ENCODE assay signal across 30 mouse cellular contexts in genomic region chr5:135918059-135918437, GRCm38 (mm10). TPM values are rescaled to one million over a fixed set of nuclear protein-coding genes. Genes with fewer than 3 reads are reported as not detected.
DNase-seq lines count a peak whose midpoint lies in the region; ATAC-seq and TF ChIP-seq lines count a peak whose summit lies in the region.
"Had no signal": no experiment of that assay in that cellular context is flagged by ENCODE, and none has a peak within 500 bp of the region (broad histone marks: within the 10 kb centered on the region; RNA-seq: fewer than 3 reads in every experiment).

No protein-coding gene starts in this region.

- H3K27ac ChIP-seq in midbrain, embryonic 13.5 days: no peak overlapping the region
- no peak overlapping the region for H3K27ac ChIP-seq in midbrain, embryonic 14.5 days (replicated peaks; ENCODE audit: low read depth, low read length)
- H3K27ac ChIP-seq: forebrain, embryonic 12.5 days; heart, embryonic 10.5 days; hindbrain, embryonic 13.5 days; liver, embryonic 12.5 days; neural tube, embryonic 13.5 days had no signal

- H3ac ChIP-seq in myocyte (ENCODE audit: control insufficient read depth, insufficient read length): no peak overlapping the region

- no peak for DNase-seq in midbrain, embryonic 14.5 days
- DNase-seq in ZHBTc4 (ENCODE audit: low read depth, low spot score): peak; percentile 62
- DNase-seq in adrenal gland, adult 2 months: no peak
- DNase-seq: cerebellum, adult 11-12 months; cerebellum, postnatal 10 days; forebrain, postnatal 0 days; gastrocnemius, postnatal 25 days; heart, adult 11 months; heart, postnatal 4 days; kidney, adult 11 months; kidney, postnatal 25 days; lung, adult 18-20 months; lung, postnatal 4 days; right cerebral cortex, postnatal 4 days had no signal

- H3K9ac ChIP-seq in midbrain, embryonic 13.5 days (replicated peaks): no peak overlapping the region
- H3K9ac ChIP-seq in midbrain, embryonic 14.5 days (replicated peaks; ENCODE audit: low read length): no peak overlapping the region
- H3K9ac ChIP-seq: forebrain, embryonic 12.5 days; forebrain, postnatal 0 days; heart, embryonic 15.5 days; hindbrain, embryonic 13.5 days; liver, embryonic 12.5 days; neural tube, embryonic 13.5 days had no signal

- no peak overlapping the region for H3K4me3 ChIP-seq in midbrain, embryonic 13.5 days (replicated peaks)
- H3K4me3 ChIP-seq in midbrain, embryonic 14.5 days (replicated peaks; ENCODE audit: low read depth, low read length): no peak overlapping the region
- H3K4me3 ChIP-seq in myocyte: no peak overlapping the region
- H3K4me3 ChIP-seq: erythroblast, embryonic 14.5 days; forebrain, embryonic 12.5 days; heart, embryonic 10.5 days; heart, embryonic 15.5 days; hindbrain, embryonic 13.5 days; liver, embryonic 12.5 days; neural tube, embryonic 13.5 days had no signal

- H3K36me3 ChIP-seq in midbrain, embryonic 13.5 days: peaks cover 95% of the 10 kb centered on the region
- peaks cover 87% of the 10 kb centered on the region for H3K36me3 ChIP-seq in midbrain, embryonic 14.5 days (ENCODE audit: control insufficient read depth, insufficient read depth, low read length)
- H3K36me3 ChIP-seq in myocyte (ENCODE audit: control insufficient read depth, insufficient read depth): peaks cover 38% of the 10 kb centered on the region

- 0 out of 2 replicates have a peak, but pooled peaks have one; percentile 43 for ATAC-seq in midbrain, embryonic 13.5 days
- ATAC-seq in midbrain, embryonic 14.5 days (ENCODE audit: low FRiP score, low TSS enrichment): no peak
- ATAC-seq in erythroid progenitor cell, adult 5-6 weeks (replicated peaks; ENCODE audit: low FRiP score, poor library complexity, severe bottlenecking): no peak
- ATAC-seq: activated CD4-positive, CD25-positive, alpha-beta regulatory T cell, adult 4 months; forebrain, postnatal 0 days; liver, embryonic 12.5 days; lung, postnatal 0 days; midbrain, embryonic 16.5 days; Patski had no signal

- no peak overlapping the region for H3K4me2 ChIP-seq in midbrain, embryonic 13.5 days (replicated peaks)
- no peak overlapping the region for H3K4me2 ChIP-seq in midbrain, embryonic 14.5 days (ENCODE audit: low read length)
- peak overlapping the region; percentile 8 for H3K4me2 ChIP-seq in myocyte (ENCODE audit: low read depth)
- H3K4me2 ChIP-seq: forebrain, embryonic 12.5 days; heart, embryonic 15.5 days; hindbrain, embryonic 13.5 days; liver, embryonic 12.5 days; neural tube, embryonic 13.5 days had no signal

- peaks cover 14% of the 10 kb centered on the region; the same call in 1 of the 2 replicates for H3K4me1 ChIP-seq in midbrain, embryonic 13.5 days (replicated peaks)
- 0 out of 2 replicates have a peak, but pooled peaks cover 5% of the 10 kb centered on the region for H3K4me1 ChIP-seq in midbrain, embryonic 14.5 days (ENCODE audit: control insufficient read depth, insufficient read depth, low read length)
- H3K4me1 ChIP-seq: forebrain, embryonic 12.5 days had no signal

- 93% methylated on average over 5 of the region's 5 CpGs for WGBS in midbrain, embryonic 13.5 days
- 95% methylated on average over 5 of the region's 5 CpGs for WGBS in midbrain, embryonic 14.5 days

- H3K9me3 ChIP-seq in midbrain, embryonic 13.5 days: no peaks in the 10 kb centered on the region
- no peaks in the 10 kb centered on the region for H3K9me3 ChIP-seq in midbrain, embryonic 14.5 days (ENCODE audit: control insufficient read depth, low read length)
- H3K9me3 ChIP-seq: forebrain, embryonic 12.5 days; G1E; heart, embryonic 10.5 days; heart, embryonic 15.5 days; hindbrain, embryonic 13.5 days; liver, embryonic 12.5 days; neural tube, embryonic 13.5 days had no signal

- peaks cover 99% of the 10 kb centered on the region for H3K79me2 ChIP-seq in myocyte (ENCODE audit: control insufficient read depth, insufficient read depth)

- no peaks in the 10 kb centered on the region for H3K27me3 ChIP-seq in midbrain, embryonic 13.5 days
- no peaks in the 10 kb centered on the region for H3K27me3 ChIP-seq in midbrain, embryonic 14.5 days (ENCODE audit: control insufficient read depth, insufficient read depth, low read length)
- H3K27me3 ChIP-seq in myocyte (ENCODE audit: control insufficient read depth, insufficient read depth, insufficient read length): no peaks in the 10 kb centered on the region
- H3K27me3 ChIP-seq: CH12.LX; forebrain, embryonic 12.5 days; heart, embryonic 15.5 days; hindbrain, embryonic 13.5 days; liver, embryonic 12.5 days; neural tube, embryonic 13.5 days; Patski had no signal

- no peak for TF ChIP-seq POLR2A in myocyte (IDR thresholded peaks at IDR 0.05; ENCODE audit: insufficient read length, low read depth)

TF ChIP-seq in myocyte, 11 proteins besides CTCF, POLR2A, EP300 and RAD21:
- peak; percentile 42 for TF ChIP-seq POLR2AphosphoS2 (IDR thresholded peaks at IDR 0.05; ENCODE audit: insufficient read length, low read depth)
- TF ChIP-seq CEBPB (IDR thresholded peaks at IDR 0.05; ENCODE audit: insufficient read depth, poor library complexity, severe bottlenecking): no peak
- TF ChIP-seq E2F4 (IDR thresholded peaks at IDR 0.05; ENCODE audit: insufficient read depth): no peak
- no peak for TF ChIP-seq MAX (IDR thresholded peaks at IDR 0.05; ENCODE audit: low read depth)
- TF ChIP-seq MYOD1 (IDR thresholded peaks at IDR 0.05; ENCODE audit: control insufficient read depth in 1 of 3, insufficient read length in 2 of 3, low read depth in 2 of 3): peak; percentile 35 to 95 (median 80)
- peak; percentile 36 for TF ChIP-seq TCF3 (IDR thresholded peaks at IDR 0.05; ENCODE audit: insufficient read length, low read depth)
- no peak for TF ChIP-seq USF1 (IDR thresholded peaks at IDR 0.05; ENCODE audit: low read depth)
- TF ChIP-seq SRF (IDR thresholded peaks at IDR 0.05; ENCODE audit: control insufficient read depth, insufficient read length, low read depth): no peak
- TF ChIP-seq REST (IDR thresholded peaks at IDR 0.05; ENCODE audit: insufficient read depth, insufficient read length): no peak
- peak; percentile 21 for TF ChIP-seq TCF12 (IDR thresholded peaks at IDR 0.05; ENCODE audit: insufficient read depth, poor library complexity, severe bottlenecking)
- TF ChIP-seq MYOG (IDR thresholded peaks at IDR 0.05; ENCODE audit: control insufficient read depth in 1 of 3, insufficient read depth in 1 of 3, insufficient read length in 2 of 3, low read depth in 2 of 3): peak in 2 of 3 experiments; percentile 36 to 80
TF ChIP-seq in myocyte: peak in this region for 5.

RNA-seq across cellular contexts. Expression of gene Ywhag, which starts 16.4 kb away (rescaled TPM):
- 627 and 632 TPM in 2 replicates for polyA plus RNA-seq in midbrain, embryonic 13.5 days (2015; fragmentation: Nextera tagmentation; extraction: Ambion mirVana)
- polyA plus RNA-seq in midbrain, embryonic 14.5 days (2014; fragmentation: Nextera tagmentation; extraction: Ambion mirVana): 420 and 582 TPM in 2 replicates
- polyA plus RNA-seq in myocyte (2012; fragmentation: generic; extraction: Trizol): 244 TPM
- 30.3 and 35.2 TPM in 2 replicates for total RNA-seq in erythroid progenitor cell, adult 5-6 weeks (2015; ENCODE audit: low replicate concordance)
- 11.6 and 12.2 TPM in 2 replicates for total RNA-seq in erythroid progenitor cell, adult 5-6 weeks (2017; ENCODE audit: low replicate concordance)
- 100 to 1,000 TPM; 563 to 611 TPM for total RNA-seq in adrenal gland, adult 2 months (2021)
- 227 and 268 TPM in 2 replicates for polyA plus RNA-seq in adrenal gland, adult 2 months (2012; rRNA removed)

RNA-seq across cellular contexts. Expression of gene Hspb1, which starts 30.3 kb away (rescaled TPM):
- 6.8 and 7.1 TPM in 2 replicates for polyA plus RNA-seq in midbrain, embryonic 13.5 days (2015; fragmentation: Nextera tagmentation; extraction: Ambion mirVana)
- polyA plus RNA-seq in midbrain, embryonic 14.5 days (2014; fragmentation: Nextera tagmentation; extraction: Ambion mirVana): 5.5 and 6.4 TPM in 2 replicates
- 622 TPM for polyA plus RNA-seq in myocyte (2012; fragmentation: generic; extraction: Trizol)
- not detected in 2 replicates for total RNA-seq in erythroid progenitor cell, adult 5-6 weeks (2015; ENCODE audit: low replicate concordance)
- total RNA-seq in erythroid progenitor cell, adult 5-6 weeks (2017; ENCODE audit: low replicate concordance): not detected in 2 replicates
- 100 to 1,000 TPM; 236 to 614 TPM for total RNA-seq in adrenal gland, adult 2 months (2021)
- 309 and 678 TPM in 2 replicates for polyA plus RNA-seq in adrenal gland, adult 2 months (2012; rRNA removed)
- total RNA-seq: G1E had no signal
- polyA plus RNA-seq: activated CD4-positive, CD25-positive, alpha-beta regulatory T cell, adult 4 months; G1E had no signal

RNA-seq across cellular contexts. Expression of gene Ssc4d, which starts 56.3 kb away (rescaled TPM):
- 1.0 and 1.4 TPM in 2 replicates for polyA plus RNA-seq in midbrain, embryonic 13.5 days (2015; fragmentation: Nextera tagmentation; extraction: Ambion mirVana)
- polyA plus RNA-seq in midbrain, embryonic 14.5 days (2014; fragmentation: Nextera tagmentation; extraction: Ambion mirVana): 1.4 and 1.9 TPM in 2 replicates
- polyA plus RNA-seq in myocyte (2012; fragmentation: generic; extraction: Trizol): 2.4 TPM
- not detected in 2 replicates for total RNA-seq in erythroid progenitor cell, adult 5-6 weeks (2015; ENCODE audit: low replicate concordance)
- not detected in 2 replicates for total RNA-seq in erythroid progenitor cell, adult 5-6 weeks (2017; ENCODE audit: low replicate concordance)
- 1 to 10 TPM; 2.8 to 3.1 TPM for total RNA-seq in adrenal gland, adult 2 months (2021)
- polyA plus RNA-seq in adrenal gland, adult 2 months (2012; rRNA removed): 4.3 and 11.1 TPM in 2 replicates

Comparison
In these comparisons a context has a peak if more than half of its experiments do, and no peak if none do; other contexts are left out.
1. RNA of gene Hspb1, which starts 30.3 kb away (polyA plus RNA-seq): 622 TPM in myocyte (single experiment) and 309 to 678 TPM in adrenal gland, adult 2 months; 6.8 to 7.1 TPM in midbrain, embryonic 13.5 days and 5.5 to 6.4 TPM in midbrain, embryonic 14.5 days; every median in the first group is over 10 times any median in the second.